Mouse (Mus musculus) forebrain, embryonic 15.5 days (tissue): ENCODE measurements around the gene Rasl11b. TPM values are rescaled to one million over a fixed set of nuclear protein-coding genes. Genes with fewer than 3 reads are reported as not detected.

ENCODE experiments used
- ATAC-seq: fragments of 200-750 bp; cut with Nextera tagmentation; replicated peaks from 2 replicates; pipeline ENCODE4 v1.8.0; 2017; ENCODE audit warnings: mild to moderate bottlenecking, moderate TSS enrichment, moderate library complexity
- H3K27ac ChIP-seq: fragments of 300-500 bp; sonication (generic); replicated peaks from 2 replicates; pipeline ENCODE4 v1.5.1; 2015; ENCODE audit warnings: mild to moderate bottlenecking, inconsistent platforms
- H3K27me3 ChIP-seq: fragments of 300-500 bp; sonication (generic); 2 replicates; pipeline ENCODE4 v1.6.1; 2015; ENCODE audit warnings: inconsistent platforms
- H3K36me3 ChIP-seq: fragments of 300-500 bp; sonication (generic); 2 replicates; pipeline ENCODE4 v1.6.1; 2015; ENCODE audit warnings: mild to moderate bottlenecking, inconsistent platforms
- H3K4me1 ChIP-seq: fragments of 300-500 bp; sonication (generic); 2 replicates; pipeline ENCODE4 v1.6.1; 2015; ENCODE audit warnings: inconsistent platforms
- H3K4me2 ChIP-seq: fragments of 300-500 bp; sonication (generic); replicated peaks from 2 replicates; pipeline ENCODE4 v1.6.1; 2015; ENCODE audit warnings: mild to moderate bottlenecking, inconsistent platforms
- H3K4me3 ChIP-seq: fragments of 300-500 bp; sonication (generic); 2 replicates; pipeline ENCODE4 v1.5.1; 2015; ENCODE audit warnings: mild to moderate bottlenecking, inconsistent platforms
- H3K9ac ChIP-seq: fragments of 300-500 bp; sonication (generic); replicated peaks from 2 replicates; pipeline ENCODE4 v1.6.1; 2015; ENCODE audit warnings: mild to moderate bottlenecking, inconsistent platforms
- H3K9me3 ChIP-seq: fragments of 300-500 bp; sonication (generic); 2 replicates; pipeline ENCODE4 v1.6.1; 2016; ENCODE audit warnings: inconsistent platforms
- WGBS: fragments of 180-500 bp; shearing (Covaris S2); methylation state at CpG from one replicate; pipeline ENCODE4 v1.1.7; 2015; ENCODE audit warnings: mixed read lengths; 5-methylcytosine and 5-hydroxymethylcytosine counted together
- polyA plus RNA-seq: library from polyadenylated mRNA; unstranded; fragments of >200 nt; fragmentation: Nextera tagmentation; extraction: Ambion mirVana; gene quantifications from 2 replicates; pipeline ENCODE4 v1.2.1, GENCODE M21; 2015

Rasl11b gene
- polyA plus RNA-seq, 1 experiment from 2014 or later: 30.9 TPM

DNA sequence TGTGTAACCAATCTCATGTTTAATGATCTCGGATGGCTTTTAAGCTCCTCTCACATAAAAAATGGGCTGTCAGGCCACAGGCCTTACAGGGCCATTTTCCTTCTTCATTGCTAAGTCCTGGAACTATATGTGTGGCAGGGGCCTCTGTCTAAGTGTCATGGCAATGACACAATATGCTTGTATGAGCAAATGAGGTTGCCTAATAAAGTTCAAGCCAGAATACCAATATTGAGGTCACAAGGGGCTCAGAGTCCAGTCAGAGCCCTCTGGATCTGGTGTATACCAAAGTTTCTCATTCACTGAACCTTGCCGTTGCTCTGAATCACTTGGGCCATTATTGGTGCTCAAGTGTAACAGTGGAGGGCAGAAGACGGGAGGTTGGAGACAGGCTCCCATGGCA, 47.6 kb downstream of the Rasl11b start:
- H3K27me3 ChIP-seq: no peaks in the 10 kb centered on the region
- no peak overlapping the region for H3K27ac ChIP-seq
- no peak overlapping the region for H3K4me2 ChIP-seq
- no peak overlapping the region for H3K4me3 ChIP-seq
- no peaks in the 10 kb centered on the region for H3K36me3 ChIP-seq
- no peak for ATAC-seq
- WGBS: 69% methylated on average over 3 of the region's 3 CpGs
- H3K9ac ChIP-seq: no peak overlapping the region
- no peaks in the 10 kb centered on the region for H3K9me3 ChIP-seq
- peaks cover 9% of the 10 kb centered on the region for H3K4me1 ChIP-seq

DNA sequence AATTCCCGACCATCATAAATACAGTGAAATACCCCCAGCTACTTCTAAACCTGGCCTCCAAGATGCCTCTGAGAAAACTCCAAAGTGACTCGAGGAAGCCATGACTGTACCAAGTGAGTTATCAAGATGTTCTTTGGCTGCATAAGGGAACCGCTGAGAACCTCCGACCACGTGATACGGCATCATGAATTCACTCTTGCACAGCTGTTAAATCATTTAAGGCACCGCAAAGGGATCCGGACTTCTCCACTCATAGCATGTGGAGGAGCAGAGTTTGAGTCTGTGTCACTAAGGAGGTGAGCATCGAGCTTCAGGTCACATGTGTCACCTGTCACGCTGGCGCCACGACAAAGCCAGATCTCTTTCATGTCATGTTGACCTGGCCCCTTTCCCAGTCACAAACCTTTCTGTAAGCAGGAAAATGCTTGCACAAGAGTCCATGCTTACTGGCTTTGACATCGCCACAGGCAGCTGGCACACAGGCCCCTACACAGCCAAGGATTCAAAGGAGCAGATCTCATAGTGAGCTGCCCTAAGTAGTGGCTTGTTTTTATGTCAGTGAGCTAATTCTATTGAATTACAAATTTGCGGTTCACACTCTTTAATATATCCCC, 49.4 kb downstream of the Rasl11b start:
- WGBS: 81% methylated on average over 14 of the region's 14 CpGs

DNA sequence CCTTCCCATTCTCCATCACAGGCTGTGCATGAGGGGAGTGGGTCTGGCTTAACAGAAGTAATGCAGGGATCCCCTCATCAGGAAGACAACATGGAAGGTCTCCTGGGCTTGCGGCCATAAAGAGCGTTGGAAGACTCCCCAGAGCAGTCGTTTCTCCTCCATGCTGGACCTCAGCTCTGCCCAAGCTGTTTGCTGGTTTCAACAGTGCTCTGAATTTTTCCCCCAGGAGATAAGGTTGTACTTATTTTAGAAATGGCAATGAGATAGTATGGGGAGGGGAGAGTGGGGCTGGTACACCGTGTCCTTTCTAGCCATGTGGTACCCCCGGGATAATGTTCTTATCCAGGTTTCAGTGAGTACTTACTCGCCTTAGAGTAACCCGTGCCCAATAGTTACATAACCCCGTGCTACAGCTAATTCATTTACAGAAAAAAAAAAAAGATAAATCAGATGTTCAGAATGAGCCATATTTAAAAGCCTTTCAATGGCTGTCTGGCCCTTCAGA, 50.6 kb downstream of the Rasl11b start:
- Histone ChIP-seq H3K9ac (no peak overlapping the region), H3K27me3 (no peaks in the 10 kb centered on the region), H3K36me3 (no peaks in the 10 kb centered on the region), H3K4me3 (no peak overlapping the region), H3K27ac (no peak overlapping the region), H3K4me2 (no peak overlapping the region), H3K4me1 (peaks cover 9% of the 10 kb centered on the region), H3K9me3 (no peaks in the 10 kb centered on the region)
- no peak for ATAC-seq
- WGBS: 93% methylated on average over 8 of the region's 8 CpGs

More for the DNA sequence above, 49.4 kb downstream of the Rasl11b start:
- Histone ChIP-seq H3K36me3 (no peaks in the 10 kb centered on the region), H3K4me2 (no peak overlapping the region), H3K9me3 (no peaks in the 10 kb centered on the region), H3K4me3 (no peak overlapping the region), H3K27ac (no peak overlapping the region), H3K4me1 (peaks cover 9% of the 10 kb centered on the region), H3K9ac (no peak overlapping the region), H3K27me3 (no peaks in the 10 kb centered on the region)
- no peak for ATAC-seq

DNA sequence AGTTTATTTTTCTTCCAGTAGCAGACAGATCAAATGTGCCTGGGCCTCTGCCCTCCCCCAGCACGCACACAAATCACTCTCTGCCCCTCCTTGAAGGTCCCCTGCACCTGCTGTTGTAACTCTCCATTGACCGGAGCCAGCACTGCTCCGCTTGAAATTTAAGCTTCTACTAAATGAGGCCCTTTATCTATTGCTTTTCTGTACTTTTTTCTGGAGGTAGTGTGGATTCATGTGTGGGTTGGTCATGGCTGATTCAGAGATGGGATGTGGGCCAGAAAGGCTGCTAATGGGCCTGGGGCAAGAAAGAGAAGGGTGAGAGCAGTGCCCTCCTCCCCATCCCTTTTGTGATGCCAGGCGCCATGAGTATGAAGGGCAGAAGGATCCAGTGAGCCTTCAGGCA, 51.4 kb downstream of the Rasl11b start:
- H3K4me1 ChIP-seq: peaks cover 9% of the 10 kb centered on the region
- H3K9ac ChIP-seq: no peak overlapping the region
- H3K4me3 ChIP-seq: no peak overlapping the region
- no peak for ATAC-seq
- H3K36me3 ChIP-seq: no peaks in the 10 kb centered on the region
- no peak overlapping the region for H3K4me2 ChIP-seq
- 31% methylated on average over 4 of the region's 4 CpGs for WGBS
- H3K9me3 ChIP-seq: no peaks in the 10 kb centered on the region
- H3K27me3 ChIP-seq: no peaks in the 10 kb centered on the region
- H3K27ac ChIP-seq: no peak overlapping the region

DNA sequence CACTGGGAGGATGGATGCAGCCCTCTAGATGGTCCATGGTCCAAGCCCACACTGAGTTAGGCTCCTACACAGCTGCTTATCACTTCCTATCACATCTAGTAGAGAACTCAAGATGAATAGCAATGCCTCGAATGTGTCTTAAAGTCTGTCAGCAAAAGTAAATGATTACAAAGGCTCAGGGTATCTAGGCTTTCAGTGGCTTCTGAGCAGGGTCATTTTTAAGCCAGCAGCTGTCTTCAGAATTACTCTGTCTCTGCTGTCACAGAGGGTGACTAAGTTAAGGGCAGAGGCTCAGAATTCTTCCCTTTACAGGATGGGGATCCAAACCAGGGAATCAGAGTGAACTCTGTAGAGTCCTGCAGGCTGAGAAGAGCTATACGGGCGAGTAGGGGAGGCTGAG, 51.9 kb downstream of the Rasl11b start:
- Histone ChIP-seq H3K27ac (no peak overlapping the region), H3K4me1 (peaks cover 9% of the 10 kb centered on the region), H3K27me3 (no peaks in the 10 kb centered on the region), H3K9ac (no peak overlapping the region), H3K9me3 (no peaks in the 10 kb centered on the region), H3K4me3 (no peak overlapping the region), H3K4me2 (no peak overlapping the region), H3K36me3 (no peaks in the 10 kb centered on the region)
- no peak for ATAC-seq
- WGBS: 88% methylated on average over 3 of the region's 3 CpGs

Other genes with a start within 250 kb of the Rasl11b start
- 28.0 and 29.0 TPM in 2 replicates for gene Usp46, start 126.9 kb upstream of the Rasl11b start, polyA plus RNA-seq